Mouse (Mus musculus) liver, embryonic 15.5 days (tissue): ENCODE results near the gene Ttc4. TPM values are rescaled to one million over a fixed set of nuclear protein-coding genes. Genes with fewer than 3 reads are reported as not detected.

ENCODE experiments used
- ATAC-seq: fragments of 200-750 bp; cut with Nextera tagmentation; 2 replicates; pipeline ENCODE4 v1.8.0; 2017; ENCODE audit warnings: moderate number of reproducible peaks, mild to moderate bottlenecking, moderate library complexity; ENCODE audit not compliant: insufficient read depth
- H3K27ac ChIP-seq: fragments of 300-500 bp; sonication (generic); replicated peaks from 2 replicates; pipeline ENCODE4 v1.5.1; 2015; ENCODE audit warnings: mild to moderate bottlenecking, inconsistent platforms
- H3K27me3 ChIP-seq: fragments of 300-500 bp; sonication (generic); 2 replicates; pipeline ENCODE4 v1.6.1; 2015; ENCODE audit warnings: mild to moderate bottlenecking, inconsistent platforms
- H3K36me3 ChIP-seq: fragments of 300-500 bp; sonication (generic); replicated peaks from 2 replicates; pipeline ENCODE4 v1.6.1; 2015; ENCODE audit warnings: moderate library complexity, mild to moderate bottlenecking, inconsistent platforms
- H3K4me1 ChIP-seq: fragments of 300-500 bp; sonication (generic); replicated peaks from 2 replicates; pipeline ENCODE4 v1.6.1; 2015; ENCODE audit warnings: inconsistent platforms
- H3K4me2 ChIP-seq: fragments of 300-500 bp; sonication (generic); 2 replicates; pipeline ENCODE4 v1.6.1; 2015; ENCODE audit warnings: moderate library complexity, mild to moderate bottlenecking, inconsistent platforms
- H3K4me3 ChIP-seq: fragments of 300-500 bp; sonication (generic); replicated peaks from 2 replicates; pipeline ENCODE4 v1.5.1; 2015; ENCODE audit warnings: mild to moderate bottlenecking, inconsistent platforms
- H3K9ac ChIP-seq: fragments of 300-500 bp; sonication (generic); 2 replicates; pipeline ENCODE4 v1.6.1; 2015; ENCODE audit warnings: moderate library complexity, mild to moderate bottlenecking, inconsistent platforms
- H3K9me3 ChIP-seq: fragments of 300-500 bp; sonication (generic); replicated peaks from 2 replicates; pipeline ENCODE4 v1.6.1; 2016; ENCODE audit warnings: inconsistent platforms
- WGBS: fragments of 180-500 bp; shearing (Covaris S2); methylation state at CpG from one replicate; pipeline ENCODE4 v1.1.7; 2015; ENCODE audit warnings: mixed read lengths; ENCODE audit not compliant: insufficient replicate concordance; 5-methylcytosine and 5-hydroxymethylcytosine counted together
- polyA plus RNA-seq: library from polyadenylated mRNA; unstranded; fragments of >200 nt; fragmentation: Nextera tagmentation; extraction: Ambion mirVana; gene quantifications from 2 replicates; pipeline ENCODE4 v1.2.1, GENCODE M21; 2015

Gene Ttc4
- polyA plus RNA-seq, 1 experiment from 2014 or later, result 31.1 TPM

- peak overlapping the region; percentile 63 for H3K4me2 ChIP-seq
- 42% methylated on average over 7 of the region's 7 CpGs for WGBS
- H3K36me3 ChIP-seq, result no peaks in the 10 kb centered on the region
- no peak overlapping the region; the same call in 1 of the 2 replicates for H3K4me3 ChIP-seq
- H3K4me1 ChIP-seq, result peaks cover 43% of the 10 kb centered on the region
- no peaks in the 10 kb centered on the region for H3K9me3 ChIP-seq
- peak; percentile 67 for ATAC-seq
- H3K27ac ChIP-seq, result peak overlapping the region; percentile 80
- peak overlapping the region; percentile 19; the same call in 1 of the 2 replicates for H3K9ac ChIP-seq
- H3K27me3 ChIP-seq, result peaks cover 55% of the 10 kb centered on the region
These were observed 64.5 kb downstream of the Ttc4 start for GRCm38 (mm10) chr4:106614180-106614797.

GRCm38 (mm10) chr4:106613560-106613959, 65.2 kb downstream of the Ttc4 start:
- Histone ChIP-seq H3K36me3 (no peaks in the 10 kb centered on the region), H3K4me2 (peak overlapping the region; percentile 63), H3K9me3 (no peaks in the 10 kb centered on the region), H3K27ac (peak overlapping the region; percentile 80), H3K9ac (peak overlapping the region; percentile 19; the same call in 1 of the 2 replicates), H3K4me3 (no peak overlapping the region; the same call in 1 of the 2 replicates), H3K4me1 (peaks cover 43% of the 10 kb centered on the region), H3K27me3 (peaks cover 48% of the 10 kb centered on the region)
- WGBS, result 26% methylated on average over 3 of the region's 3 CpGs
- ATAC-seq, result peak; percentile 84

GRCm38 (mm10) chr4:106613105-106613504, 65.6 kb downstream of the Ttc4 start:
- Histone ChIP-seq H3K27me3 (peaks cover 45% of the 10 kb centered on the region), H3K9me3 (no peaks in the 10 kb centered on the region), H3K27ac (peak overlapping the region; percentile 60), H3K4me2 (peak overlapping the region; percentile 63), H3K9ac (no peak overlapping the region), H3K36me3 (no peaks in the 10 kb centered on the region), H3K4me3 (no peak overlapping the region), H3K4me1 (peaks cover 43% of the 10 kb centered on the region)
- WGBS, result 68% methylated on average over 8 of the region's 8 CpGs
- ATAC-seq, result no peak

Other genes with a start within 250 kb of the Ttc4 start
- gene Pcsk9, start 214.6 kb downstream of the Ttc4 start, polyA plus RNA-seq, result 84.5 and 101 TPM in 2 replicates
- gene Bsnd, start 186.7 kb downstream of the Ttc4 start, polyA plus RNA-seq, result not detected in 2 replicates
- gene Dhcr24, start 117.9 kb downstream of the Ttc4 start, polyA plus RNA-seq, result 7.8 and 10.4 TPM in 2 replicates
- not detected in 2 replicates for gene Lexm, start 61.7 kb downstream of the Ttc4 start, polyA plus RNA-seq
- gene Ttc22, start 56.5 kb downstream of the Ttc4 start, polyA plus RNA-seq, result 0.07 and 0.16 TPM in 2 replicates
- 4.8 and 5.2 TPM in 2 replicates for gene Pars2, start 27.9 kb downstream of the Ttc4 start, polyA plus RNA-seq
- gene Mroh7, start 52.0 kb upstream of the Ttc4 start, polyA plus RNA-seq, result 0.12 and 0.13 TPM in 2 replicates
- gene Fam151a, start 54.9 kb upstream of the Ttc4 start, polyA plus RNA-seq, result not detected in 2 replicates
- gene Acot11, start 126.1 kb upstream of the Ttc4 start, polyA plus RNA-seq, result 4.7 and 6.4 TPM in 2 replicates
- 45.7 and 50.5 TPM in 2 replicates for gene Ssbp3, start 231.8 kb upstream of the Ttc4 start, polyA plus RNA-seq